Mouse (Mus musculus) midbrain, embryonic 10.5 days (tissue): Measurements from ENCODE around the gene Mknk1. TPM values are rescaled to one million over a fixed set of nuclear protein-coding genes. Genes with fewer than 3 reads are reported as not detected.
A peak's percentile ranks its signal among the peaks of the same experiment; 100 is the strongest.

Source experiments
- DNase-seq: peaks from one replicate; pipeline ENCODE4 v3.0.0-alpha.2; 2017; ENCODE audit warnings: low spot score
- H3K27ac ChIP-seq: fragments of 300-500 bp; sonication (generic); replicated peaks from 2 replicates; pipeline ENCODE4 v1.5.1; 2016; ENCODE audit warnings: mild to moderate bottlenecking
- H3K27me3 ChIP-seq: fragments of 300-500 bp; sonication (generic); 2 replicates; pipeline ENCODE4 v1.6.1; 2016; ENCODE audit warnings: low read depth, mild to moderate bottlenecking; ENCODE audit not compliant: poor library complexity, severe bottlenecking
- H3K36me3 ChIP-seq: fragments of 300-500 bp; sonication (generic); 2 replicates; pipeline ENCODE4 v1.6.1; 2016; ENCODE audit warnings: mild to moderate bottlenecking, moderate library complexity
- H3K4me1 ChIP-seq: fragments of 300-500 bp; sonication (generic); 2 replicates; pipeline ENCODE4 v1.6.1; 2016
- H3K4me3 ChIP-seq: fragments of 300-500 bp; sonication (generic); 2 replicates; pipeline ENCODE4 v1.5.1; 2016; ENCODE audit warnings: mild to moderate bottlenecking, moderate library complexity
- H3K9me3 ChIP-seq: fragments of 300-500 bp; sonication (generic); replicated peaks from 2 replicates; pipeline ENCODE4 v1.6.1; 2016; ENCODE audit warnings: mild to moderate bottlenecking
- WGBS: fragments of 180-500 bp; shearing (Covaris S2); methylation state at CpG from one replicate; pipeline ENCODE4 v1.1.7; 2016; 5-methylcytosine and 5-hydroxymethylcytosine counted together
- polyA plus RNA-seq: library from polyadenylated mRNA; unstranded; fragments of >200 nt; fragmentation: Nextera tagmentation; extraction: Ambion mirVana; gene quantifications from 2 replicates; pipeline ENCODE4 v1.2.1, GENCODE M21; 2016

The Mknk1 gene
- 29.7 and 31.2 TPM in 2 replicates for polyA plus RNA-seq

- H3K27me3 ChIP-seq: no peaks in the 10 kb centered on the region
- H3K9me3 ChIP-seq: no peaks in the 10 kb centered on the region
- peaks cover 24% of the 10 kb centered on the region for H3K4me1 ChIP-seq
- H3K27ac ChIP-seq: peak within 1 kb of the TSS; percentile 83
- peaks cover 13% of the 10 kb centered on the region; the same call in 1 of the 2 replicates for H3K36me3 ChIP-seq
- peak; percentile 93 for DNase-seq
- WGBS: 4% methylated on average over 51 of the region's 51 CpGs
- H3K4me3 ChIP-seq: peak within 1 kb of the TSS; percentile 68
Observed at GRCm38 (mm10) chr4:115838696-115839641, at the start of gene Mknk1. Gene Mknk1 (plus strand): TSS chr4:115839198.

- no peak overlapping the region for H3K27ac ChIP-seq
- peaks cover 65% of the 10 kb centered on the region for H3K36me3 ChIP-seq
Observed at GRCm38 (mm10) chr4:115790864-115791263, 48.1 kb upstream of the Mknk1 start.

GRCm38 (mm10) chr4:115795360-115795759, 43.6 kb upstream of the Mknk1 start:
- H3K36me3 ChIP-seq: peaks cover 83% of the 10 kb centered on the region

More at GRCm38 (mm10) chr4:115790864-115791263, 48.1 kb upstream of the Mknk1 start:
- WGBS: 86% methylated on average over 3 of the region's 3 CpGs
- Histone ChIP-seq H3K4me1 (peaks cover 4% of the 10 kb centered on the region), H3K9me3 (no peaks in the 10 kb centered on the region), H3K4me3 (no peak overlapping the region), H3K27me3 (no peaks in the 10 kb centered on the region)
- DNase-seq: no peak

GRCm38 (mm10) chr4:115799981-115800380, 39.0 kb upstream of the Mknk1 start:
- DNase-seq: no peak
- Histone ChIP-seq H3K4me3 (no peak overlapping the region), H3K36me3 (peaks cover 72% of the 10 kb centered on the region), H3K9me3 (no peaks in the 10 kb centered on the region), H3K4me1 (no peaks in the 10 kb centered on the region), H3K27me3 (no peaks in the 10 kb centered on the region), H3K27ac (no peak overlapping the region)
- WGBS: 91% methylated on average over 3 of the region's 3 CpGs

More at GRCm38 (mm10) chr4:115795360-115795759, 43.6 kb upstream of the Mknk1 start:
- 92% methylated on average over 3 of the region's 3 CpGs for WGBS
- H3K4me1 ChIP-seq: no peaks in the 10 kb centered on the region
- no peaks in the 10 kb centered on the region for H3K27me3 ChIP-seq
- no peak overlapping the region for H3K4me3 ChIP-seq
- no peaks in the 10 kb centered on the region for H3K9me3 ChIP-seq
- no peak overlapping the region for H3K27ac ChIP-seq
- DNase-seq: no peak

- DNase-seq: no peak
- Histone ChIP-seq H3K27me3 (no peaks in the 10 kb centered on the region), H3K27ac (no peak overlapping the region), H3K4me3 (no peak overlapping the region), H3K4me1 (no peaks in the 10 kb centered on the region), H3K36me3 (peaks cover 57% of the 10 kb centered on the region), H3K9me3 (no peaks in the 10 kb centered on the region)
- 85% methylated on average over 4 of the region's 4 CpGs for WGBS
Observed at GRCm38 (mm10) chr4:115812326-115812725, 26.7 kb upstream of the Mknk1 start.

GRCm38 (mm10) chr4:115815606-115816005, 23.4 kb upstream of the Mknk1 start:
- H3K36me3 ChIP-seq: peaks cover 59% of the 10 kb centered on the region
- WGBS: 93% methylated on average over 5 of the region's 5 CpGs
- H3K9me3 ChIP-seq: no peaks in the 10 kb centered on the region
- 0 out of 2 replicates have a peak, but pooled peaks cover 6% of the 10 kb centered on the region for H3K4me1 ChIP-seq
- H3K27ac ChIP-seq: no peak overlapping the region
- no peak overlapping the region for H3K4me3 ChIP-seq
- DNase-seq: no peak
- no peaks in the 10 kb centered on the region for H3K27me3 ChIP-seq

GRCm38 (mm10) chr4:115820199-115820598, 18.8 kb upstream of the Mknk1 start:
- 80% methylated on average over 3 of the region's 3 CpGs for WGBS
- Histone ChIP-seq H3K4me1 (0 out of 2 replicates have a peak, but pooled peaks cover 6% of the 10 kb centered on the region), H3K27me3 (no peaks in the 10 kb centered on the region), H3K9me3 (no peaks in the 10 kb centered on the region), H3K4me3 (no peak overlapping the region), H3K36me3 (peaks cover 25% of the 10 kb centered on the region), H3K27ac (no peak overlapping the region)
- no peak for DNase-seq

- WGBS: 65% methylated on average over 3 of the region's 3 CpGs
- DNase-seq: no peak
- H3K9me3 ChIP-seq: no peaks in the 10 kb centered on the region
Observed at GRCm38 (mm10) chr4:115820944-115821343, 18.1 kb upstream of the Mknk1 start.

GRCm38 (mm10) chr4:115821431-115821830, 17.6 kb upstream of the Mknk1 start:
- Histone ChIP-seq H3K9me3 (no peaks in the 10 kb centered on the region), H3K27me3 (peaks cover 1% of the 10 kb centered on the region; the same call in 1 of the 2 replicates), H3K4me3 (no peak overlapping the region), H3K27ac (no peak overlapping the region), H3K4me1 (0 out of 2 replicates have a peak, but pooled peaks cover 6% of the 10 kb centered on the region), H3K36me3 (peaks cover 13% of the 10 kb centered on the region; the same call in 1 of the 2 replicates)
- DNase-seq: no peak

More at GRCm38 (mm10) chr4:115820944-115821343, 18.1 kb upstream of the Mknk1 start:
- H3K27ac ChIP-seq: no peak overlapping the region
- H3K36me3 ChIP-seq: peaks cover 18% of the 10 kb centered on the region; the same call in 1 of the 2 replicates
- 0 out of 2 replicates have a peak, but pooled peaks cover 6% of the 10 kb centered on the region for H3K4me1 ChIP-seq
- no peak overlapping the region for H3K4me3 ChIP-seq
- H3K27me3 ChIP-seq: no peaks in the 10 kb centered on the region

- Histone ChIP-seq H3K36me3 (peaks cover 12% of the 10 kb centered on the region; the same call in 1 of the 2 replicates), H3K9me3 (no peaks in the 10 kb centered on the region), H3K27ac (no peak overlapping the region), H3K4me3 (no peak overlapping the region), H3K27me3 (peaks cover 6% of the 10 kb centered on the region), H3K4me1 (0 out of 2 replicates have a peak, but pooled peaks cover 6% of the 10 kb centered on the region)
- WGBS: 79% methylated on average over 3 of the region's 3 CpGs
- DNase-seq: no peak
Observed at GRCm38 (mm10) chr4:115821928-115822327, 17.1 kb upstream of the Mknk1 start.

- H3K27me3 ChIP-seq: peaks cover 13% of the 10 kb centered on the region
- no peak overlapping the region for H3K27ac ChIP-seq
- no peaks in the 10 kb centered on the region for H3K9me3 ChIP-seq
- no peak for DNase-seq
- peaks cover 12% of the 10 kb centered on the region; the same call in 1 of the 2 replicates for H3K36me3 ChIP-seq
- H3K4me1 ChIP-seq: peaks cover 27% of the 10 kb centered on the region
- WGBS: 66% methylated on average over 2 of the region's 2 CpGs
- H3K4me3 ChIP-seq: no peak overlapping the region
Observed at GRCm38 (mm10) chr4:115824178-115824577, 14.8 kb upstream of the Mknk1 start.

- Histone ChIP-seq H3K27ac (no peak overlapping the region), H3K36me3 (peaks cover 4% of the 10 kb centered on the region; the same call in 1 of the 2 replicates), H3K27me3 (peaks cover 24% of the 10 kb centered on the region), H3K4me3 (no peak overlapping the region), H3K9me3 (no peaks in the 10 kb centered on the region), H3K4me1 (peaks cover 25% of the 10 kb centered on the region)
- DNase-seq: no peak
- WGBS: 82% methylated on average over 2 of the region's 2 CpGs
Observed at GRCm38 (mm10) chr4:115825271-115825670, 13.7 kb upstream of the Mknk1 start.

GRCm38 (mm10) chr4:115827066-115827465, 11.9 kb upstream of the Mknk1 start:
- Histone ChIP-seq H3K9me3 (no peaks in the 10 kb centered on the region), H3K27ac (no peak overlapping the region), H3K36me3 (peaks cover 8% of the 10 kb centered on the region), H3K27me3 (peaks cover 27% of the 10 kb centered on the region), H3K4me1 (peaks cover 25% of the 10 kb centered on the region), H3K4me3 (peak overlapping the region; percentile 86)
- no peak for DNase-seq
- WGBS: 74% methylated on average over 3 of the region's 3 CpGs
